Mouse (Mus musculus): Measurements from ENCODE around the gene Galnt11. TPM values are rescaled to one million over a fixed set of nuclear protein-coding genes. Genes with fewer than 3 reads are reported as not detected.

Gene Galnt11
- total RNA-seq, 1 experiment from 2014 or later = 41.5 TPM

- no peak for DNase-seq
Measured at GRCm38 (mm10) chr5:25252825-25253544, 31.3 kb downstream of the Galnt11 start.

GRCm38 (mm10) chr5:25254491-25254890, 32.8 kb downstream of the Galnt11 start:
- no peak for DNase-seq

GRCm38 (mm10) chr5:25256686-25257085, 35.0 kb downstream of the Galnt11 start:
- no peak for DNase-seq

- DNase-seq = no peak
Measured at GRCm38 (mm10) chr5:25261452-25261851, 39.7 kb downstream of the Galnt11 start.

- no peak for DNase-seq
Measured at GRCm38 (mm10) chr5:25262266-25262665, 40.6 kb downstream of the Galnt11 start.

GRCm38 (mm10) chr5:25268258-25268888, 46.7 kb downstream of the Galnt11 start:
- DNase-seq = no peak

- DNase-seq = no peak
Measured at GRCm38 (mm10) chr5:25275629-25276028, 53.9 kb downstream of the Galnt11 start.

- DNase-seq = no peak
Measured at GRCm38 (mm10) chr5:25276365-25276764, 54.7 kb downstream of the Galnt11 start.

- no peak for DNase-seq
Measured at GRCm38 (mm10) chr5:25283988-25284387, 62.3 kb downstream of the Galnt11 start.

GRCm38 (mm10) chr5:25296830-25297229, 75.1 kb downstream of the Galnt11 start:
- peak; percentile 42 for DNase-seq

- no peak for DNase-seq
Measured at GRCm38 (mm10) chr5:25310226-25310625, 88.5 kb downstream of the Galnt11 start.

- peak; percentile 38 for DNase-seq
Measured at GRCm38 (mm10) chr5:25313881-25314280, 92.2 kb downstream of the Galnt11 start.

Other genes with a start within 250 kb of the Galnt11 start
- 64.7 and 74.9 TPM in 2 replicates for gene Prkag2, start 121.3 kb upstream of the Galnt11 start, total RNA-seq (2021)
- gene Galntl5, start 40.4 kb upstream of the Galnt11 start, total RNA-seq (2021) = not detected in 2 replicates
- not detected in 2 replicates for gene E130116L18Rik, start 1.2 kb downstream of the Galnt11 start, total RNA-seq (2021)

All from adrenal gland, postnatal 14 days (tissue).